Mouse (Mus musculus) kidney, adult 11 months (tissue): ENCODE results near the gene Wdr18.
"Not testable (repeated sequence)": the region's sequence is repeated elsewhere in the genome, so short reads cannot be mapped to it uniquely, and the experiment has no call there.

Experiments
- DNase-seq: peaks from one replicate; pipeline ENCODE4 v3.0.0; 2022

The Wdr18 gene

GRCm38 (mm10) chr10:79947502-79947901 is 12.4 kb upstream of the Wdr18 start:
- no peak for DNase-seq

- DNase-seq = no peak
Measured at GRCm38 (mm10) chr10:79949873-79950272, 10.1 kb upstream of the Wdr18 start.

DNA sequence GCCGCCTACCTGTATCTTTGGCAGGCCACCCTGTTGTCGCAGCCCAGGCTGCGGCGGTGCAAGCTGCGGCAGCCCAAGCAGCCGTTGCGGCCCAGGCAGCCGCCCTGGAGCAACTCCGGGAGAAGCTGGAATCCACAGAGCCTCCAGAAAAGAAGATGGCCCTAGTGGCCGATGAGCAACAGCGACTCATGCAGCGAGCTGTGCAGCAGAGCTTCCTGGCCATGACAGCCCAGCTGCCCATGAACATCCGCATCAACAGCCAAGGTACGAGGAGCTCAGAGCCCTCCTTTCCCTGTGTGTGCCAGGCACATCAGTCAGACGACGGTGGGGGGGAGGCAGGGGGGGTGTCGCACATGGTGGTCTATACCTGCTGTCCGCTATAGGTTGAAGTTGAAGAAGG is 9.3 kb upstream of the Wdr18 start:
- no peak for DNase-seq

GRCm38 (mm10) chr10:79953946-79954345 is 6.0 kb upstream of the Wdr18 start:
- no peak for DNase-seq

- no peak for DNase-seq
Measured at GRCm38 (mm10) chr10:79955691-79956090, 4.3 kb upstream of the Wdr18 start.

DNA sequence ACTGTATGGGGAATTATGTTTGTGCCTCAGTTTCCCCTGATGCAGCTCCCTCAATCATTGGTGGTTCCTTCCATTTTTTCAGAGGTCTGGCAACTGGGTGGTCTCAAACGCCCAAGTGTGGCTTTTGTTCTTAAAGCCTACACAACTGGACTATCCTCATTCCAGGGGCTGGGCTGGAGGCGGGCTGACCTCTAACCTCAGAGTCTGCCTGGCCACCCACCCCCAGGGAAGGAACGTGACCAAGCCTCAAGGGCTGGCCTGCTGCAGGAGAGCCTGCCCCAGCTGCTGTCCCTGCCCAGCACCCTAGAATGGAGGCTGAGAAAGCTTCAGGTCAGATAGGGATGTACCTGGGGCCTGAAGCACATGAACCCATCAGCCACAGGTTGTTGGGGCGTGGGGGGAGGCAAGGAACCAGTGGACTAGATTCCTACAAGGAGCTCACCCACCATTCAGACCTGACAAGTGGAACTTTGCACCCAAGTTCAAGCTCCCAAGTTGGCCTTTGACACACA is 3.3 kb upstream of the Wdr18 start:
- DNase-seq = no peak

DNA sequence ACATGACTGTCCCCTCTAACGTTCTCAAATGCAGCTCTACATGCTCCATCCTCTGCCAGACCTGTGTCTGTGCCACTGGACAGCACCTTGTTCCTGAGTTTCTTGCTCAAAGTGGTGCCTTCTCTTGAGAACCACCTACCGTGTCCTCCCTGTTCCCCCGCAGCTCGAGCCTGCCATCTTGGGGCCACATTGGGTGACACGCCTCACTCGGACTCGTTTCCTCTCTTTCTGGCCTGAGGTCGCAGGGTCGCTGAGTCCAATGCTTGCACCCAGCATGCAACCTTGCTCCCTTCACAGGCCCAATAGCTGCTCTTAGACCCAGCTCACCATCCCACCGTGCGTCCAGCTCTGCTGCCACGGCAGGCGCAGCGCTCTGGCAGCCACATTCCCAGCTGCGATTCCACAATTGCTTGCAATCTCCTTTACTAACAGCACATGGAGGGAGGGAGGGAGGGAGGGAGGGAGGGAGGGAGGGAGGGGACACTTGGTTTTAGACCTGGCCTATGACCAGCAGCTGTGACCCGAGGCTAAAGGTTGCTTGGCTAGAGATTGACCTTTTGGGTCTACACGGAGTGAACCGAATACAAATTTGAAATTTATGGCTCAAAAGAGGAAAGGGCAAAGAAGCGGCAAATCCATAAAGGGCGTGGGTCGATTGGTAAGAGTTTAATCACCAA is 1.7 kb upstream of the Wdr18 start:
- peak; percentile 88 for DNase-seq

DNA sequence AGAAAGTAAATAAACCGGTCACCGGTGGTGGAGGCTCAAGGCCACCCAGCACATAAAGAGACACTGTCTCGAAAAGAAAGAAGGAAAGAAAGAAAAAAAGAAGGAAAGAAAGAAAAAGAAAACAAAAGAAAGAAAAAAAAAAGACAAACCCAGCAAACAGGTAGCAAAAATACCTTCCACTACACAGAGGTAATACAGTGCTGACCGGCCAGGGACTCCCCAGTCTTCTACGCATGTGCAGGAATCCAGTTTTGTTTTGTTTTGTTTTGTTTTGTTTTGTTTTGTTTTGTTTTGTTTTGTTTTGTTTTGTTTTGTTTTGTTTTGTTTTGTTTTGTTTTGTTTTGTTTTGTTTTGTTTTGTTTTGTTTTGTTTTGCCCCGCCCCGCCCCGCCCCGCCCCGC is 540 bp upstream of the Wdr18 start:
- DNase-seq = not testable (repeated sequence)

DNA sequence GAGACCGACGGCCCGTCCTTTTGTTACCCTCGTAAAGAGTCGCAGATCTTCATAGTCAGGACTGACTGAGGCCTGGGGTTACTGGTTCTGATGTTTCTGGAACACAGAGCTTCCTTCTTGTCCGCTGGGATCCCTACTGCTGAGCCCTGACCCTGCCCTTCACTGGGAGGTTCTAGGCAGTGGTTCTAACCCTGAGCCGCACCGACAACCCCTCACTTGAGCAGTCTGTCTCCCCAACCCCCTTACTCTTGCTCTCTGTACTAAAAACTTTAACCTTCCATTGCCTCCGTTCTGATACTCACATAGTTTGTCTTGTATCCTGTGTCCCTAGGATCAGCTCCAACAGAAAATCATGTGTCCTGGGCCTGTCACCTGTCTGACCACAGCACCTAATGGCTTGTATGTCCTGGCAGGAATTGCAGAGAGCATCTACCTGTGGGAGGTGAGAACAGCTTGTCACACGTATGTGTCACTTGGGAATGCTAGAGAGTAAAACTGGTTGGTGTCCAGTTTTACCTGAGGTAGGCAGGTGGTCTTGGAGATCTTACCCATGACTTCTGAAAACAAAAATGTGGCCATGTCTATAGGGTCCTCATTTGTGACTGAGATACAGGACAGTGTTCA is 831 bp downstream of the Wdr18 start:
- no peak for DNase-seq

DNA sequence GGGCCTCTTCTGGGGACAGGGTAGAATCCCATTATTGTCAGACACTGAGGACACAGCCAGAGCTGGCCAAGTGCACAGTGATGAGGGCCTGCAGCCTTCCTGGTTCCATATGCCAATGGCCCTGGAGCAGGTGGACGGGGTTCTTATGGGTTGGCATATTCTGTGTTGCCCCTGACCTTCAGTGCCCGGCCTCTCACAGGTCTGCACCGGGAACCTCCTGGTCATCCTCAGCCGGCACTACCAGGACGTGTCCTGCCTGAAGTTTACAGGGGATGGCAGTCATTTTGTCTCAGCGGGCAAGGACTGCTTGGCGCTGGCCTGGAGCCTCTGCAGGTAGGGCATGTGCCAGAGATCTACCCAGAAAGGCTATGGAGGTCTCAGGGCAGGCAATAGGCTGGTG is 4.8 kb downstream of the Wdr18 start:
- DNase-seq = no peak

DNA sequence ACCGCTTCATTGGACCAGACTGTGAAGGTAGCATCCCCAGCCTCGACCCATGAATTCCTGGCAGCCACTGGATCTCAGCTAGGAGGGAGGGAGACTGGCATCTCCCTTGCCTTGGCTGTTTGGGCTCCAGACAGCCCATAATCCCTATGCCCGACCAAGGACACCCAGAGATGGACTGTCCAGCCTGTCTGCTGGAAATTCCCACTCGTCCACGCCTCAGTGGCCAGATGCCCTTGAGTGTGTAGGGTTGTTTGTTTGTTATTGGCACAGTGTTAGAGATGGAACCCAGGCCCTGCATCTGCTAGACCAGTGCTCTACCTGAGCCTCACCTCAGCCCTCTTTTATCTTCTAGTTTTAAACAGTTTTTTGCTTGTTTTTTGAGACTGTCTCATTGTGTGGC is 5.4 kb downstream of the Wdr18 start:
- no peak for DNase-seq

GRCm38 (mm10) chr10:79966886-79967400 is 7.0 kb downstream of the Wdr18 start:
- peak; percentile 95 for DNase-seq

DNA sequence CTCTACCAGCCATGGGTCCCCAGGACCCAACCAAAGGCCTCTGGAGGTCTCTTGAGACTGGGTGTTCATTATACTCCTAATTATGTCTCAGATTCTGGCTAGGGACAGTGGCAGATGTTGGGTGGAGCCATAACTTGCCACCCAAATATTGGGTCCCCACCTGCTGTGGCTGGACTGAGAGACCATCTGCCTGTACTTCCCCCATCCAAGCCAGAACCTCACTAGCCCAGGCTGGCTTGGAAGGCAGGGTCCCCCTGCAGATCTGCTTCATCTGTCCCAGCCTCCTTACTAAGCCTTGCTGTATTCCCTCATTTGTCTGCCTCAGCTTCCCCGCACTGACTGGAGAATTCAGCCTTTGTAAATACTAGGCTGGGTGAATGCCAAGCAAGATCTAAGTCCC is 8.2 kb downstream of the Wdr18 start:
- no peak for DNase-seq

DNA sequence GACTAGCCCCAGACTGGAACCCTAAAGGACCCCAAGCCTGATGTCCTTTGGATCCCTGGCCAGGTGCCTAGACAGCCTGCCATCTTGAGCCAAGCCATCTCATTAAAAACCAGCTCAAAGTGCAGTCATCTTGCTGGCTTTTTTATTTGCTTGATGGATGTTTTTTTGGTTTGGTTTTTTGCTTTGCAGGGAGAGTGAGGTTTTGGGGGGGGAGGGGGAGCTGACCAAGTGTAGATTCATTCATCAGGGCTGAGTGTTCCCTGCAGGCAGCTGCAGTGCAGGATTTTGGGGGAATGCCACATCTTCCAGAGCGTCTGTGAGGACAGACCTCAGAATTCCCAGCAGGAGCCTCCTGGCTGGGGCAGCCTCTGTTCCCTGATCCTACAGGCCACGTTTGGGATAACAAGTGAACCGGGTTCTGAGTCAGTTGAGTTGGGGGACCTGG is 9.2 kb downstream of the Wdr18 start:
- DNase-seq = peak; percentile 69

GRCm38 (mm10) chr10:79970415-79971182 is 10.6 kb downstream of the Wdr18 start, which contains the start of gene Grin3b:
TSS of gene Grin3b (plus strand) at chr10:79970715.
- no peak for DNase-seq

GRCm38 (mm10) chr10:79971183-79971497 is 11.2 kb downstream of the Wdr18 start:
- DNase-seq = no peak

- DNase-seq = no peak
Measured at GRCm38 (mm10) chr10:79972831-79973230, 12.9 kb downstream of the Wdr18 start.

DNA sequence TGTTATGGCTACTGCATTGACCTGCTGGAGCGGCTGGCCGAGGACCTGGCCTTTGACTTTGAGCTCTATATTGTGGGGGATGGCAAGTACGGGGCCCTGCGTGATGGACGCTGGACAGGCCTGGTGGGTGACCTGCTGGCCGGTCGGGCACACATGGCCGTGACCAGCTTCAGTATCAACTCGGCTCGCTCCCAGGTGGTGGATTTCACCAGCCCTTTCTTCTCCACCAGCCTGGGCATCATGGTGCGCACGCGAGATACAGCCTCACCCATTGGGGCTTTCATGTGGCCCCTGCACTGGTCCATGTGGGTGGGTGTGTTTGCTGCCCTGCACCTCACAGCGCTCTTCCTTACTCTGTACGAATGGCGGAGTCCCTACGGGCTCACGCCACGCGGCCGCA is 14.1 kb downstream of the Wdr18 start:
- no peak for DNase-seq

- no peak for DNase-seq
Measured at GRCm38 (mm10) chr10:79974668-79975067, 14.7 kb downstream of the Wdr18 start.

DNA sequence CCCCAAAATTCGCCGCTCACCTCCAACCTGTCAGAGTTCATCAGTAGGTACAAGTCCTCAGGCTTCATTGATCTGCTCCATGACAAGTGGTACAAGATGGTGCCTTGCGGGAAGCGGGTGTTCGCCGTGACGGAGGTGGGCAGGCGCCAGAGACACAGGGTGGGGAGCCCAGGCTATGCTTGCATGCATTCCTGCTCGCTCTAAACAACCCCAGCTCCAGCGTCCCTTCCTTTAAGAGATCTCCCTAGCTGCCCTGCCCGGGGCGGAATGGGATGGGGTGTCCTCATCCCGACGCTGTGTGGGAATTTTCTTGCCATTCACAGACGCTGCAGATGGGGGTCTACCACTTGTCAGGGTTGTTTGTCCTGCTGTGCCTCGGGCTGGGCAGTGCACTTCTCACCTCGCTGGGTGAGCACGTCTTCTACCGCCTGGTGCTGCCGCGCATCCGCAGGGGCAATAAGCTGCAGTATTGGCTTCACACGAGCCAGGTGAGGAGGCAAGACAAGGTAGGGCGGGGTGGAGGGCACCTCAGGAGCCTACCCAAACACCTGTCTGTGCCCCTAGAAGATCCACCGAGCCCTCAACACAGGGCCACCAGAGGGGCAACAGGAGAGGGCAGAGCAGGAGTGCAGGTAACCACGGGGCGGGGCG is 16.2 kb downstream of the Wdr18 start:
- no peak for DNase-seq

DNA sequence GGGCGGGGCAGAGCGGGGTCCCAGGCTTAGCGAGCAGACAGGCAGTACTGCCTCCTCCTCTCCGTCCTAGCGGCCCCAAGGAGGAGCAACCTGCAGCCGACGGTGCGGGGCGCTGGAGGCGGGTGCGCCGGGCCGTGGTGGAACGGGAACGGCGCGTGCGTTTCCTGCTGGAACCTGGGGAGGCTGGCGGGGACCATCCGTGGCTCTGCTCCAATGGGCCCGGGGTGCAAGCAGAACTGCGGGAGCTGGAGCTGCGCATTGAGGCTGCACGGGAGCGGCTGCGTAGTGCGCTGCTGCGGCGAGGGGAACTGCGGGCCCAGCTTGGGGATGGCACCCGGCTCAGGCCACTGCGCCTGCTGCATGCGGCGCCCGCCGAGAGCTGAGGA is 16.8 kb downstream of the Wdr18 start:
- no peak for DNase-seq

- DNase-seq = no peak
Measured at GRCm38 (mm10) chr10:79977324-79977723, 17.4 kb downstream of the Wdr18 start.

DNA sequence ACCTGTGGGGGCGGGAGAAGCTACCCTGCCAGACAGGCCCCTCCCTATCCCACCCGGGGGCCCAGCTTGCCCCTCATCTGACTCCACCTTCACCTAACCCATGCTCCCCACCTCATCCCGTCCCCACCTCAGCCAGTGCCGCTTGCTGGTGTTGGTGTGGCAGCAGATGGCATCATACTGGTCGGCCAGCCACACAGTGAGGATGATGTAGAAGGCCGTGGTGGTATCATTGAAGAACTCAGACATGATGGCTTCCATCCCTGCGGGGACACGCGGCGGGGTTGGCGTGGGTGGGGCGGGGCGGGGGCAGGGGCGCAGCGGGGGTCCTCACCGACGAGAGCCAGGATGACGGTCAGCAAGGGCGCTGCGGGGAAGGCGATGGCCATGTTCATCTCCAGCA is 18.1 kb downstream of the Wdr18 start:
- no peak for DNase-seq
